Mouse (Mus musculus): ENCODE results near the gene Zc2hc1c. TPM values are rescaled to one million over a fixed set of nuclear protein-coding genes. Genes with fewer than 3 reads are reported as not detected.

Zc2hc1c gene
- polyA plus RNA-seq, 2 experiments, result 0.02 to 0.03 TPM

DNA sequence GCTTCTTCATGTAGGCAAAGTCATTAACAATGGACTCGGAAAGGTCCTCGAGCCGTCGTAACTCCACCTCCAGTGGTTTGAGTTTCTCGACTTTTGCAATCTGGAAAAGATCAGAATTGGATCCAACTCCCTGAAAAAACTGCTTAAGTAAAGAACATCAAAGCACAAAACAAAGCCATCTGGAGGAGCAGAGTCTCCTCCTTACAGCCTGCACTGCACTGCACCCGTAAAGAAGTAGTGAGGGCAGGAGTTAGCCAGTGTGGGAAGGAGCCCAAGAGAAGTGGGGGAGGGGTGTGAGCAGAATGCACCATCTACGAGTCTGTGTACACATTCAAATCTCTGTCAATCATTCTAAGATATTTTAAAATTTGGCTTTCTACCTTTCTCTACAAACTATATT, 55.9 kb downstream of the Zc2hc1c start:
- no peak for TF ChIP-seq EP300 (IDR thresholded peaks at IDR 0.05; ENCODE audit: low read depth)
- TF ChIP-seq CTCF (IDR thresholded peaks at IDR 0.05; ENCODE audit: low read depth), result no peak
- ATAC-seq (ENCODE audit: insufficient read depth), result no peak

DNA sequence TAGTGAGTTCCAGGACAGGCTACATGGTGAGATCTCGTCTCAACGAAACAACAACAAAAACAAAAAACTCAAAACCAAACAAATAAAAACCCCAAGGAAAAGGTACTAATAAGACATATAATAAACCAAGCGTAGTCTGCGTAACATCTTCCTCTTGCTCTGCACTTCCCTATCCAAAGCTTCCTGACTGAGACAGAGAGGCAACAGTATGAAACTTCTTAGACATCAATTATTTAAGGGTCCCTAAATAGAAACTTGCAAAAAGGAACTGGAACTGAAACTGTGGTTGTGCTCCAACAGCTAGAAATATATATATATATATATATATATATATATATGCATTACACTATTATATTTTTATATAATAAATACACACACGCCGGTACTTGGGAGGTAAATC, 57.2 kb downstream of the Zc2hc1c start:
- ATAC-seq (ENCODE audit: insufficient read depth), result no peak
- Histone ChIP-seq H3K4me2 (ENCODE audit: low read depth) (no peak overlapping the region), H3K27me3 (ENCODE audit: control insufficient read depth, insufficient read depth, low read length) (no peaks in the 10 kb centered on the region), H3K27ac (no peak overlapping the region), H3K4me1 (replicated peaks; ENCODE audit: control insufficient read depth in 2 of 2, insufficient read depth in 2 of 2, low read length in 1 of 2) (peaks cover 0 to 2% of the 10 kb centered on the region in 2 experiments; a peak in 2 of 4 replicates), H3K9ac (replicated peaks) (no peak overlapping the region), H3K9me3 (ENCODE audit: control insufficient read depth, low read length) (no peaks in the 10 kb centered on the region), H3K4me3 (ENCODE audit: insufficient read depth in 1 of 2, low read depth in 2 of 2, low read length in 2 of 2) (no peak overlapping the region), H3K36me3 (replicated peaks; ENCODE audit: control insufficient read depth, insufficient read depth, low read depth) (peaks cover 20% of the 10 kb centered on the region)
- 88% methylated on average over 6 of the region's 6 CpGs for WGBS (ENCODE audit: insufficient replicate concordance)
- DNase-seq (ENCODE audit: low read depth in 3 of 3, low spot score in 3 of 3), result no peak
- TF ChIP-seq EP300 (IDR thresholded peaks at IDR 0.05; ENCODE audit: low read depth), result no peak
- no peak for TF ChIP-seq CTCF (IDR thresholded peaks at IDR 0.05; ENCODE audit: low read depth)

More for the DNA sequence above, 55.9 kb downstream of the Zc2hc1c start:
- Histone ChIP-seq H3K27ac (no peak overlapping the region), H3K9ac (replicated peaks) (no peak overlapping the region), H3K9me3 (ENCODE audit: control insufficient read depth, low read length) (no peaks in the 10 kb centered on the region), H3K4me1 (replicated peaks; ENCODE audit: control insufficient read depth in 2 of 2, insufficient read depth in 2 of 2, low read length in 1 of 2) (peaks cover 6 to 8% of the 10 kb centered on the region in 2 experiments), H3K36me3 (replicated peaks; ENCODE audit: control insufficient read depth, insufficient read depth, low read depth) (peaks cover 18% of the 10 kb centered on the region), H3K4me3 (ENCODE audit: insufficient read depth in 1 of 2, low read depth in 2 of 2, low read length in 2 of 2) (no peak overlapping the region), H3K4me2 (ENCODE audit: low read depth) (no peak overlapping the region), H3K27me3 (ENCODE audit: control insufficient read depth, insufficient read depth, low read length) (no peaks in the 10 kb centered on the region)
- no peak for DNase-seq (ENCODE audit: low read depth in 3 of 3, low spot score in 3 of 3)
- 75% methylated on average over 7 of the region's 7 CpGs for WGBS (ENCODE audit: insufficient replicate concordance)

DNA sequence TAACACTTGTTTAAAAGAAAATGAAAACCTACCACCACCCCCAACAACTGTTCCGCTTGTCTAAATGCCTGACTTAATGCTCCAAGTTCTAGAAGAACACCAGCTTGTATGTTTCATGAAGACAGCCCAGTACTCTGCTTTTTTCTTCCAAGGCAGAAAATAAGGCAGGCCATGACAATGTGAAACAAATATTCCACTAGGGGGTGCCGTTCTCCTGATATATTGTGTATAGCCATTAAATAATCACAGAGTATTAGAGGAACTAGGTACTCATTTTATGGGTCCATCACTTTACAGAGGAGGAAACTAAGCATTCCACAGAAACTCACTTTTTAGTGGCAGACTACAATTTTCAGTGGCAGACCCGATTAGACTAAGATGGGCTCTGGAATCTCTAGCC, 58.0 kb downstream of the Zc2hc1c start:
- Histone ChIP-seq H3K9me3 (ENCODE audit: control insufficient read depth, low read length) (no peaks in the 10 kb centered on the region), H3K9ac (replicated peaks) (no peak overlapping the region), H3K27me3 (ENCODE audit: control insufficient read depth, insufficient read depth, low read length) (no peaks in the 10 kb centered on the region), H3K27ac (no peak overlapping the region), H3K4me3 (ENCODE audit: insufficient read depth in 1 of 2, low read depth in 2 of 2, low read length in 2 of 2) (no peak overlapping the region), H3K4me1 (replicated peaks; ENCODE audit: control insufficient read depth in 2 of 2, insufficient read depth in 2 of 2, low read length in 1 of 2) (peaks cover 0 to 2% of the 10 kb centered on the region in 2 experiments; a peak in 1 of 4 replicates), H3K36me3 (replicated peaks; ENCODE audit: control insufficient read depth, insufficient read depth, low read depth) (peaks cover 18% of the 10 kb centered on the region), H3K4me2 (ENCODE audit: low read depth) (no peak overlapping the region)
- TF ChIP-seq CTCF (IDR thresholded peaks at IDR 0.05; ENCODE audit: low read depth) (peak; percentile 61), EP300 (IDR thresholded peaks at IDR 0.05; ENCODE audit: low read depth) (no peak)
- DNase-seq (ENCODE audit: low read depth in 3 of 3, low spot score in 3 of 3) (peak in 2 of 3 experiments; percentile 28 to 56), ATAC-seq (ENCODE audit: insufficient read depth) (no peak)
- WGBS (ENCODE audit: insufficient replicate concordance), result 39% methylated on average over 3 of the region's 3 CpGs

DNA sequence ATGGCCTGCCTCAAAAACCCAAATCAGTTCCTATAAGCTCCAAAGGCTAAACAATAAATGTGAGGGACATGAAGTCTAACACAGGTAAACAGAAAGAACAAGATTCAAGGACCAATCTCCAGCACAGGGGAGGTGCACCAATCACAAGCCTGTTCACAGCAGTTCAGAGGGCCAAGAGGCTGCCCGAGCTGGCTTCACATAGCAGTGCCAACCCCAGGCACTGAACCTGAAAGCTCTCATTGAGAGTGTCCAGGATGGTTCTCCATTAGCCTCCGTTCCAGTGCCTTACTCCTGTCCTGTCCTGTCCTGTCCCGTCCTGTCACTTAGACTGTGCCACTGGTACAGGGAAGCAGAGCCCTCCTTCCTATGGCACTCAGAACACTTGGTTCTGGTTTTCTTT, 58.8 kb downstream of the Zc2hc1c start:
- DNase-seq (ENCODE audit: low read depth in 3 of 3, low spot score in 3 of 3), result no peak
- peaks cover 18% of the 10 kb centered on the region for H3K36me3 ChIP-seq (replicated peaks; ENCODE audit: control insufficient read depth, insufficient read depth, low read depth)
- H3K4me3 ChIP-seq (ENCODE audit: insufficient read depth in 1 of 2, low read depth in 2 of 2, low read length in 2 of 2), result no peak overlapping the region
- no peaks in the 10 kb centered on the region for H3K27me3 ChIP-seq (ENCODE audit: control insufficient read depth, insufficient read depth, low read length)
- TF ChIP-seq EP300 (IDR thresholded peaks at IDR 0.05; ENCODE audit: low read depth) (no peak), CTCF (IDR thresholded peaks at IDR 0.05; ENCODE audit: low read depth) (no peak)
- no peak overlapping the region for H3K27ac ChIP-seq
- H3K9me3 ChIP-seq (ENCODE audit: control insufficient read depth, low read length), result no peaks in the 10 kb centered on the region
- H3K4me1 ChIP-seq (replicated peaks; ENCODE audit: control insufficient read depth in 2 of 2, insufficient read depth in 2 of 2, low read length in 1 of 2), result peaks cover 0 to 2% of the 10 kb centered on the region in 2 experiments; a peak in 1 of 4 replicates
- ATAC-seq (ENCODE audit: insufficient read depth), result no peak
- 90% methylated on average over 3 of the region's 3 CpGs for WGBS (ENCODE audit: insufficient replicate concordance)
- H3K9ac ChIP-seq (replicated peaks), result no peak overlapping the region
- H3K4me2 ChIP-seq (ENCODE audit: low read depth), result no peak overlapping the region

DNA sequence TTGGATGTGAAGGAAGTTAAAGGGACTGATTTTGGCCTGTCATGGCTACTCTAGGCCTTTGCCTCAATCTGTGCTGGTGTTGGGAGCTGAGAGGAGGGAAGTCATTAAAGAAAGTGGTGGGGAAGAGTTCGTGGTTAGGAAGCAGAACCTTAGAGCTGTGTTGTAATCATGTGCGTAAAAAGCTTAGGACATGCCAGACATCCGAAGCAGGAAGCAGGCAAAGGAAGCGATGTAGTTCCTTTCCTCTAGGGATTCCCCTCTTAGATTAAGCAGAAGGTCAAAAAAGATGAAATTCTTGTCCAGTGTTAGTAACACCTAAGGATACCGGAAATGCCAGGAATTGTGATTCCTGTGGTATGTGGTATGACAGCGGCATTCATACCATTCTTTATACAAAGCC, 59.9 kb downstream of the Zc2hc1c start:
- Histone ChIP-seq H3K4me3 (ENCODE audit: insufficient read depth in 1 of 2, low read depth in 2 of 2, low read length in 2 of 2) (no peak overlapping the region), H3K27me3 (ENCODE audit: control insufficient read depth, insufficient read depth, low read length) (no peaks in the 10 kb centered on the region), H3K4me1 (replicated peaks; ENCODE audit: control insufficient read depth in 2 of 2, insufficient read depth in 2 of 2, low read length in 1 of 2) (peaks cover 0 to 2% of the 10 kb centered on the region in 2 experiments; a peak in 1 of 4 replicates), H3K27ac (no peak overlapping the region), H3K9ac (replicated peaks) (no peak overlapping the region), H3K4me2 (ENCODE audit: low read depth) (no peak overlapping the region), H3K9me3 (ENCODE audit: control insufficient read depth, low read length) (no peaks in the 10 kb centered on the region), H3K36me3 (replicated peaks; ENCODE audit: control insufficient read depth, insufficient read depth, low read depth) (peaks cover 18% of the 10 kb centered on the region)
- no peak for ATAC-seq (ENCODE audit: insufficient read depth)
- no peak for DNase-seq (ENCODE audit: low read depth in 3 of 3, low spot score in 3 of 3)
- WGBS (ENCODE audit: insufficient replicate concordance), result 65% methylated on average over 6 of the region's 6 CpGs
- no peak for TF ChIP-seq CTCF (IDR thresholded peaks at IDR 0.05; ENCODE audit: low read depth)
- TF ChIP-seq EP300 (IDR thresholded peaks at IDR 0.05; ENCODE audit: low read depth), result peak; percentile 10; the same call in 1 of the 2 replicates

Small RNA genes within 50 kb of the gene (microRNA-seq; reads per million reads assigned to microRNA genes)
- gene Mir6938, result not detected

Other genes starting within 250 kb of the Zc2hc1c start
- gene Prox2, start 177.8 kb upstream of the Zc2hc1c start, polyA plus RNA-seq (2012; rRNA removed), result 1.0 and 1.2 TPM in 2 replicates
- 2.2 and 2.8 TPM in 2 replicates for gene Prox2, start 177.8 kb upstream of the Zc2hc1c start, polyA plus RNA-seq (2014; fragmentation: Nextera tagmentation; extraction: Ambion mirVana)
- gene Dlst, start 177.8 kb upstream of the Zc2hc1c start, polyA plus RNA-seq (2012; rRNA removed), result 54.6 and 73.7 TPM in 2 replicates
- gene Dlst, start 177.8 kb upstream of the Zc2hc1c start, polyA plus RNA-seq (2014; fragmentation: Nextera tagmentation; extraction: Ambion mirVana), result 59.2 and 67.8 TPM in 2 replicates
- 0.31 and 0.57 TPM in 2 replicates for gene Rps6kl1, start 137.3 kb upstream of the Zc2hc1c start, polyA plus RNA-seq (2012; rRNA removed)
- gene Rps6kl1, start 137.3 kb upstream of the Zc2hc1c start, polyA plus RNA-seq (2014; fragmentation: Nextera tagmentation; extraction: Ambion mirVana), result 0.30 and 0.57 TPM in 2 replicates
- 0.09 and 0.32 TPM in 2 replicates for gene Pgf, start 110.8 kb upstream of the Zc2hc1c start, polyA plus RNA-seq (2012; rRNA removed)
- gene Pgf, start 110.8 kb upstream of the Zc2hc1c start, polyA plus RNA-seq (2014; fragmentation: Nextera tagmentation; extraction: Ambion mirVana), result 0.08 and 0.34 TPM in 2 replicates
- gene Eif2b2, start 69.1 kb upstream of the Zc2hc1c start, polyA plus RNA-seq (2012; rRNA removed), result 38.3 and 47.8 TPM in 2 replicates
- gene Eif2b2, start 69.1 kb upstream of the Zc2hc1c start, polyA plus RNA-seq (2014; fragmentation: Nextera tagmentation; extraction: Ambion mirVana), result 39.9 and 49.4 TPM in 2 replicates
- gene Mlh3, start 18.0 kb upstream of the Zc2hc1c start, polyA plus RNA-seq (2012; rRNA removed), result 1.7 and 2.0 TPM in 2 replicates
- 2.3 TPM in 2 replicates for gene Mlh3, start 18.0 kb upstream of the Zc2hc1c start, polyA plus RNA-seq (2014; fragmentation: Nextera tagmentation; extraction: Ambion mirVana)
- gene Acyp1, start 153 bp upstream of the Zc2hc1c start, polyA plus RNA-seq (2012; rRNA removed), result 24.2 and 27.1 TPM in 2 replicates
- 65.3 and 68.5 TPM in 2 replicates for gene Acyp1, start 153 bp upstream of the Zc2hc1c start, polyA plus RNA-seq (2014; fragmentation: Nextera tagmentation; extraction: Ambion mirVana)
- 6.6 and 8.8 TPM in 2 replicates for gene Nek9, start 50.8 kb downstream of the Zc2hc1c start, polyA plus RNA-seq (2012; rRNA removed)
- gene Nek9, start 50.8 kb downstream of the Zc2hc1c start, polyA plus RNA-seq (2014; fragmentation: Nextera tagmentation; extraction: Ambion mirVana), result 4.1 and 4.4 TPM in 2 replicates
- 43.7 and 67.2 TPM in 2 replicates for gene Tmed10, start 86.3 kb downstream of the Zc2hc1c start, polyA plus RNA-seq (2012; rRNA removed)
- gene Tmed10, start 86.3 kb downstream of the Zc2hc1c start, polyA plus RNA-seq (2014; fragmentation: Nextera tagmentation; extraction: Ambion mirVana), result 174 and 175 TPM in 2 replicates
- gene Fos, start 185.3 kb downstream of the Zc2hc1c start, polyA plus RNA-seq (2012; rRNA removed), result 0.79 and 0.83 TPM in 2 replicates
- gene Fos, start 185.3 kb downstream of the Zc2hc1c start, polyA plus RNA-seq (2014; fragmentation: Nextera tagmentation; extraction: Ambion mirVana), result 0.61 and 0.71 TPM in 2 replicates